Mouse (Mus musculus): ENCODE results near the gene Sell. TPM values are rescaled to one million over a fixed set of nuclear protein-coding genes. Genes with fewer than 3 reads are reported as not detected.

Gene Sell
- polyA plus RNA-seq, 1 experiment from 2014 or later: 0.79 TPM

DNA sequence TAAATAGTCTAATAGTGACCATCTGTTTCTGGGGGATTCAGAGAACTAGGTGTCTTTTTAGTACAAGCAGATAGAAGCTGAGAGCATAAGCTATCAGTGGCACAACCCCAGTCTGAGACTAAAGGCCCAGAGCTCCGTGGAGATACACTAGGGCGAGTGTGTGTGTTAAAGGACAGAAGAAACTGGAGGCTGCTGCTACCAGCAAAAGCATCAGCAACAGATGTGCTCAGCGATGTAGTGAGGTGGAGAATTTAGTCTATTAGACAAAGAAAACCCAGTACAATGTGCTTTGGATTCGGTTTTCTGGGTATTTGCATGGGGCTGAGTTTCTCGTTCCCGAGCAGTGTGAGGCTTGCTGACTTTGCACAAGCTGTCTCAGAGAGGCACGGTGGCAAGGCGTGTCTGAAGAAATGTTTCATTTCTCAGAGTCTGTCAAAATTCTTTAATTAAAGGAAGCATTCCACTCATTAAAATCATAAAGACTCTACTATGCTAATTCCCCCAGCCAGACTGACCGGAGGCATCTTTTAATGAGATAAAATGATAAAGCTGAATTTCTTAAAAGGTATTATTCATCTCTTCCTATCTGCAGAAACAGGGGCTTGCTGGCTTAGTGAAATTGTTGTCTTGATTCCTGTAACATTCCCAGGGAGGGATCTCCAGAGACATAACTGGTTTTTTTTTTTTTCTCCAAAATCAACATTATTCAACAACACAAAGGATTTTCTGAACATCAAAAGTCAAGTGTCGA lies 21.2 kb upstream of the Sell start:
- ATAC-seq (ENCODE audit: low read depth) (no peak), DNase-seq (ENCODE audit: low spot score) (no peak)
- H3K36me3 ChIP-seq (ENCODE audit: control insufficient read depth, insufficient read depth, low read length): no peaks in the 10 kb centered on the region
- no peak overlapping the region for H3K4me3 ChIP-seq (ENCODE audit: low read depth, low read length)
- H3K4me2 ChIP-seq (ENCODE audit: low read depth, low read length): no peak overlapping the region
- no peak overlapping the region for H3K27ac ChIP-seq (replicated peaks; ENCODE audit: low read depth, low read length)
- WGBS: 59% methylated on average over 10 of the region's 10 CpGs
- H3K4me1 ChIP-seq (ENCODE audit: control insufficient read depth, insufficient read depth, low read length): no peaks in the 10 kb centered on the region
- no peaks in the 10 kb centered on the region for H3K27me3 ChIP-seq (replicated peaks; ENCODE audit: control insufficient read depth, insufficient read depth, low read length)
- no peak overlapping the region for H3K9ac ChIP-seq (ENCODE audit: low read depth, low read length)
- no peaks in the 10 kb centered on the region for H3K9me3 ChIP-seq (ENCODE audit: control insufficient read depth, low read length)

DNA sequence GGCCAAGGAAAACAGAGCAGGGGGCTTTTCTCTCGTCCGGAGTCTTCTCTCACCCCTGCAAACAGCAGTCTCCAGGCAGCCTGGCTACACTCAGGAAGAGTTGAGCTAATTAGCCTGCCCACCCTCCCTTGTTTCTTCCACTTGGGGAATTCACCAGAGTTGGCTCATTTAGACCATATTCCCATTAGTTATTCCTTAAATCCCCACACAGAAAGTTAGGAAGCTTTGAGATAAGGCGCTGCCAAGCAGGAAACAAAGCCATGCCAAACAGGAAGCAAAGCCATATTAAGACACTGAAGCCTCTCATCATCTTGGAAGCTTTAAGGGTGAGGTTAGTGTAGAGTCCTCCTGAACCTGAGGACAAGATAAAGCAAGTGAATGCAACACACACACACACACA lies 18.2 kb upstream of the Sell start:
- no peak overlapping the region for H3K4me3 ChIP-seq (ENCODE audit: low read depth, low read length)
- no peaks in the 10 kb centered on the region for H3K27me3 ChIP-seq (replicated peaks; ENCODE audit: control insufficient read depth, insufficient read depth, low read length)
- no peak overlapping the region for H3K27ac ChIP-seq (replicated peaks; ENCODE audit: low read depth, low read length)
- H3K9me3 ChIP-seq (ENCODE audit: control insufficient read depth, low read length): no peaks in the 10 kb centered on the region
- peak; percentile 32 for DNase-seq (ENCODE audit: low spot score)
- H3K36me3 ChIP-seq (ENCODE audit: control insufficient read depth, insufficient read depth, low read length): no peaks in the 10 kb centered on the region
- no peak overlapping the region for H3K4me2 ChIP-seq (ENCODE audit: low read depth, low read length)
- WGBS: 44% methylated on average over 3 of the region's 3 CpGs
- H3K9ac ChIP-seq (ENCODE audit: low read depth, low read length): no peak overlapping the region
- no peaks in the 10 kb centered on the region for H3K4me1 ChIP-seq (ENCODE audit: control insufficient read depth, insufficient read depth, low read length)
- no peak for ATAC-seq (ENCODE audit: low read depth)

DNA sequence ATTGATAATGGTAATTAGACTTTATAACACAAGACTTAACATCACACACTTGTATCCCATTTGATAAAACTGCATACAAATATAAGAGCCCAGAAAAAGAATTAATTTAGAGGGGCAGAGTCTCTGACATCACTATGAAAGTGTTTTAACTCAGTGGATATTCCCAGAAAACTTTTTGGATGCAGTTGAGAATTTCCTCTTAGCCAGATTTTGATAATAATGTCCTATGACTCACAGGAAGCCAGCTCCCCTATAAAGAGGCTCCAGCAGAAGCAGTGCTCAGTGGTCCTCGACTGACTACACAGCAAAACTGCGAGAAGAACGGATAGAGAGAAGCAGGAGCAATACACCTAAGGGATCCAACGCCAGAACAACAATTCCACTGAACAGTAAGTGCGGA lies 13.8 kb upstream of the Sell start, which contains the start of gene Sele:
TSS of gene Sele (plus strand) at position 301 of the 400 bp plus-strand sequence.
- DNase-seq (ENCODE audit: low spot score) (no peak), ATAC-seq (ENCODE audit: low read depth) (no peak)
- H3K4me2 ChIP-seq (ENCODE audit: low read depth, low read length): no peak within 1 kb of the TSS
- H3K9me3 ChIP-seq (ENCODE audit: control insufficient read depth, low read length): no peaks in the 10 kb centered on the region
- H3K36me3 ChIP-seq (ENCODE audit: control insufficient read depth, insufficient read depth, low read length): no peaks in the 10 kb centered on the region
- H3K4me1 ChIP-seq (ENCODE audit: control insufficient read depth, insufficient read depth, low read length): no peaks in the 10 kb centered on the region
- no peak within 1 kb of the TSS for H3K9ac ChIP-seq (ENCODE audit: low read depth, low read length)
- no peak within 1 kb of the TSS for H3K27ac ChIP-seq (replicated peaks; ENCODE audit: low read depth, low read length)
- WGBS: 80% methylated on average over 5 of the region's 5 CpGs
- no peak within 1 kb of the TSS for H3K4me3 ChIP-seq (ENCODE audit: low read depth, low read length)
- no peaks in the 10 kb centered on the region for H3K27me3 ChIP-seq (replicated peaks; ENCODE audit: control insufficient read depth, insufficient read depth, low read length)

DNA sequence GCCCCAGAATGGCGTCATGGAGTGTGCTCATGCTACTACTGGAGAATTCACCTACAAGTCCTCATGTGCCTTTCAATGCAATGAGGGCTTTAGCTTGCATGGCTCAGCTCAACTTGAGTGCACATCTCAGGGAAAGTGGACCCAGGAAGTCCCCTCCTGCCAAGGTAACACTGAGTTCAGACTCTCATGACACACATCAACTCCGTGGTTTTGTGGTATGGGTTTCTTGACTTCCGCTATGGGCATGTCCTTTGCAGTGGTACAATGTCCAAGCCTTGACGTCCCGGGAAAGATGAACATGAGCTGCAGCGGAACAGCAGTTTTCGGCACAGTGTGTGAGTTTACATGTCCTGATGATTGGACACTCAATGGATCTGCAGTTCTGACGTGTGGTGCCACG lies 8.2 kb upstream of the Sell start:
- no peaks in the 10 kb centered on the region for H3K36me3 ChIP-seq (ENCODE audit: control insufficient read depth, insufficient read depth, low read length)
- no peaks in the 10 kb centered on the region for H3K9me3 ChIP-seq (ENCODE audit: control insufficient read depth, low read length)
- H3K4me3 ChIP-seq (ENCODE audit: low read depth, low read length): no peak overlapping the region
- 93% methylated on average over 9 of the region's 9 CpGs for WGBS
- ATAC-seq (ENCODE audit: low read depth) (no peak), DNase-seq (ENCODE audit: low spot score) (no peak)
- no peaks in the 10 kb centered on the region for H3K27me3 ChIP-seq (replicated peaks; ENCODE audit: control insufficient read depth, insufficient read depth, low read length)
- H3K4me1 ChIP-seq (ENCODE audit: control insufficient read depth, insufficient read depth, low read length): no peaks in the 10 kb centered on the region
- no peak overlapping the region for H3K9ac ChIP-seq (ENCODE audit: low read depth, low read length)
- no peak overlapping the region for H3K4me2 ChIP-seq (ENCODE audit: low read depth, low read length)
- no peak overlapping the region for H3K27ac ChIP-seq (replicated peaks; ENCODE audit: low read depth, low read length)

DNA sequence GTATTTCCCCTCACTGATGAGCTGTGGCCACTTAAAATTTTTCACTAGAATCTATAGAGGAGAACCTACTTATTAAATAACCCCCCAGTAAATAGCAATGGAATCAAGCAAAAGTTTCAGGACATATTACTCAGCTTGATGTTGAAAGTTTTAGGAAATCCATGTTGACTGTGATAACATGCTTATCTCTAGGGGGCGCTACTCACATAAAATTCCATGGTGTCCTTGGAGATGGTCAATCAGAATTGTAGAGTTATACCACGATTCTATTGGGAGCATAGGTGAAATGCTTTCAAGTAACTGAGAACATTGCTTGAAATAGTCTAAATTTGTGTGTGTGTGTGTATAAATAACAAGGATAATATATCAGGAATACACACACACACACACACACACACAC lies 7.0 kb upstream of the Sell start:
- 41% methylated on average over 2 of the region's 2 CpGs for WGBS
- Histone ChIP-seq H3K9me3 (ENCODE audit: control insufficient read depth, low read length) (no peaks in the 10 kb centered on the region), H3K4me1 (ENCODE audit: control insufficient read depth, insufficient read depth, low read length) (no peaks in the 10 kb centered on the region), H3K4me2 (ENCODE audit: low read depth, low read length) (no peak overlapping the region), H3K27ac (replicated peaks; ENCODE audit: low read depth, low read length) (no peak overlapping the region), H3K27me3 (replicated peaks; ENCODE audit: control insufficient read depth, insufficient read depth, low read length) (no peaks in the 10 kb centered on the region), H3K36me3 (ENCODE audit: control insufficient read depth, insufficient read depth, low read length) (no peaks in the 10 kb centered on the region), H3K9ac (ENCODE audit: low read depth, low read length) (no peak overlapping the region), H3K4me3 (ENCODE audit: low read depth, low read length) (no peak overlapping the region)
- no peak for ATAC-seq (ENCODE audit: low read depth)
- DNase-seq (ENCODE audit: low spot score): no peak

DNA sequence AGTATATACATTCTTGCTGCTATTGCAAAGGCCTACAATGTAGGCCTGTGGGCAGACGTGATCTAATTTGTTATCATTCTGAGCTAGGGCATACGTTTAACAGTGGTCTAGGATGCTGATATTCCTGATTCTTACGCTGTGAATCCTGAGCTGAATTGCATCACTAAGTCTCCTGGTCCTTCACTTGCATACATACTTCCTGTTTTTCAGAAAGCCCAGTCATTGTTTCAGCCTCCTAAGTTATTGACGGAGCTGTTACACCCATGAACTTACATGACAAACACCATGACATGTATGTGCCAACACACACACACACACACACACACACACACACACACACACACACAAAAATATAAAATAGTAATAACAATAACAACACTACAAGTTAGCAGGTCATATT lies 1.7 kb upstream of the Sell start:
- Histone ChIP-seq H3K4me2 (ENCODE audit: low read depth, low read length) (no peak overlapping the region), H3K4me1 (ENCODE audit: control insufficient read depth, insufficient read depth, low read length) (no peaks in the 10 kb centered on the region), H3K27me3 (replicated peaks; ENCODE audit: control insufficient read depth, insufficient read depth, low read length) (no peaks in the 10 kb centered on the region), H3K27ac (replicated peaks; ENCODE audit: low read depth, low read length) (no peak overlapping the region), H3K4me3 (ENCODE audit: low read depth, low read length) (no peak overlapping the region), H3K9ac (ENCODE audit: low read depth, low read length) (no peak overlapping the region), H3K36me3 (ENCODE audit: control insufficient read depth, insufficient read depth, low read length) (no peaks in the 10 kb centered on the region), H3K9me3 (ENCODE audit: control insufficient read depth, low read length) (no peaks in the 10 kb centered on the region)
- DNase-seq (ENCODE audit: low spot score) (no peak), ATAC-seq (ENCODE audit: low read depth) (no peak)
- WGBS: 89% methylated on average over 4 of the region's 4 CpGs

DNA sequence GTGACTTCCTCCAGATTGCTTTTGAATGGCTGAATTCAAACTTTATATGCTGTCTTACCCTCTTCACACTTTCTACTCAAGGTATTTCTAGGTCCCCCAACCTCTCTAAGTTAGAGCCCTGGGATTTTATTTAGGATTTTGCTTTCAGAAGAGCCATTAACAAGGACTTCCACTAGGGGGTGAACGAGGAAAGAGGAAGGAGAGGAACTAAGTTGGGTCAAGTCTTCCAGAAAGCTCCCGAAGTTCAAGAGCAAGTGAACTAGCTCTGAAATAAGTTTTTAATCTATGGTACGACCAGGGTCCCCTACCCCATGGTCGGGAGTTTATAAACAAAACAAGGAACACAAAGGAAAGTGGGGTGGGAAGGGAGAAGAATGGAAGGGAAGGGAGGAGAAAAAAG lies 504 bp upstream of the Sell start:
- H3K4me1 ChIP-seq (ENCODE audit: control insufficient read depth, insufficient read depth, low read length): no peaks in the 10 kb centered on the region
- DNase-seq (ENCODE audit: low spot score): no peak
- H3K27me3 ChIP-seq (replicated peaks; ENCODE audit: control insufficient read depth, insufficient read depth, low read length): no peaks in the 10 kb centered on the region
- no peak overlapping the region for H3K9ac ChIP-seq (ENCODE audit: low read depth, low read length)
- 34% methylated on average over 4 of the region's 4 CpGs for WGBS
- H3K4me3 ChIP-seq (ENCODE audit: low read depth, low read length): no peak overlapping the region
- no peak for ATAC-seq (ENCODE audit: low read depth)
- H3K4me2 ChIP-seq (ENCODE audit: low read depth, low read length): no peak overlapping the region
- H3K9me3 ChIP-seq (ENCODE audit: control insufficient read depth, low read length): no peaks in the 10 kb centered on the region
- H3K36me3 ChIP-seq (ENCODE audit: control insufficient read depth, insufficient read depth, low read length): no peaks in the 10 kb centered on the region
- H3K27ac ChIP-seq (replicated peaks; ENCODE audit: low read depth, low read length): no peak overlapping the region

DNA sequence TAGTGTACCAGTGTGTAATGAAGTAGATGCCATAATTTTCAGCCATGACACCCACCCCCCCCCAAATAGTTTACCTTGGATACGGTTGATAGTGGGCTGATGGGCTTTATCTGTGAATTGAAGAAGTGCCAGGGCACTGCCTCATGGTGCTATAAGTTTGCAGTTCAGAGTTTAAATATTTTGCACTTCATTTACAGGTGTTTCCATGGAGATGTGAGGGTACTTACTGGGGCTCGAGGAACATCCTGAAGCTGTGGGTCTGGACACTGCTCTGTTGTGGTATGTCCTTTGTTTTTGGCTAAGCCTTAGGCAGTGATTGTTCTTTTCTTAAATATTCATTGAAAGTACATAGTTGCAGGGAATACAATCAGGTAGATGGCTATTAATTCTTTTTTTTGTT lies 1.1 kb downstream of the Sell start:
- no peaks in the 10 kb centered on the region for H3K9me3 ChIP-seq (ENCODE audit: control insufficient read depth, low read length)
- 57% methylated on average over 2 of the region's 2 CpGs for WGBS
- ATAC-seq (ENCODE audit: low read depth) (no peak), DNase-seq (ENCODE audit: low spot score) (no peak)
- H3K27ac ChIP-seq (replicated peaks; ENCODE audit: low read depth, low read length): no peak overlapping the region
- no peaks in the 10 kb centered on the region for H3K4me1 ChIP-seq (ENCODE audit: control insufficient read depth, insufficient read depth, low read length)
- no peaks in the 10 kb centered on the region for H3K27me3 ChIP-seq (replicated peaks; ENCODE audit: control insufficient read depth, insufficient read depth, low read length)
- H3K4me3 ChIP-seq (ENCODE audit: low read depth, low read length): no peak overlapping the region
- H3K4me2 ChIP-seq (ENCODE audit: low read depth, low read length): no peak overlapping the region
- H3K36me3 ChIP-seq (ENCODE audit: control insufficient read depth, insufficient read depth, low read length): no peaks in the 10 kb centered on the region
- no peak overlapping the region for H3K9ac ChIP-seq (ENCODE audit: low read depth, low read length)

DNA sequence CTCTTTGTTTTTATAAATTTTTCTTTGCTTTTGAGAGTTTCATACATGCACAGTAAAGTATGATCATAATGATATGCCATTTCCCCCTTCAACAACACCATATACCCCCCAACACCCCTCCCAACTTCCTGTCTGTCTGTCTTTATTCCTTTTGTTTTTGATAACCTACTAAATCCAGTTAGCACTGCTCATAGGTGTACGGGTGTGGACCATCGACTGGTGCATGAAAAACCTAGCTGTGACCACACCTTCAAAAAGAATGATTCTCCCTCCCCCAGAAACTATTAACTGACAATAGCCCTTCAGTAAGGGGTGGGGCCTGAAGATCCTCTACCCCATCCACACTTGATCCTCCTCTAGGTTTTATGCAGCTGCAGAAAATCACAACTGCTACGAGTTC lies 2.0 kb downstream of the Sell start:
- Histone ChIP-seq H3K27ac (replicated peaks; ENCODE audit: low read depth, low read length) (no peak overlapping the region), H3K27me3 (replicated peaks; ENCODE audit: control insufficient read depth, insufficient read depth, low read length) (no peaks in the 10 kb centered on the region), H3K9ac (ENCODE audit: low read depth, low read length) (no peak overlapping the region), H3K4me3 (ENCODE audit: low read depth, low read length) (no peak overlapping the region), H3K4me2 (ENCODE audit: low read depth, low read length) (no peak overlapping the region), H3K36me3 (ENCODE audit: control insufficient read depth, insufficient read depth, low read length) (no peaks in the 10 kb centered on the region), H3K4me1 (ENCODE audit: control insufficient read depth, insufficient read depth, low read length) (no peaks in the 10 kb centered on the region), H3K9me3 (ENCODE audit: control insufficient read depth, low read length) (no peaks in the 10 kb centered on the region)
- ATAC-seq (ENCODE audit: low read depth) (no peak), DNase-seq (ENCODE audit: low spot score) (no peak)
- WGBS: 50% methylated on average over 3 of the region's 3 CpGs
